Mouse (Mus musculus) brown adipose tissue, adult 24 weeks (tissue): ENCODE data around the gene Cpox. TPM values are rescaled to one million over a fixed set of nuclear protein-coding genes. Genes with fewer than 3 reads are reported as not detected.

Experiments used
- H3K27ac ChIP-seq: fragments of 200-500 bp; replicated peaks from 2 replicates; pipeline ENCODE4 v1.5.1; 2012; ENCODE audit warnings: low read depth, mild to moderate bottlenecking, low read length
- H3K4me1 ChIP-seq: fragments of 200-500 bp; 2 replicates; pipeline ENCODE4 v1.6.1; 2012; ENCODE audit warnings: low read length, mixed read lengths; ENCODE audit not compliant: control insufficient read depth, insufficient read depth, insufficient read length
- H3K4me3 ChIP-seq: fragments of 200-500 bp; 2 replicates; pipeline ENCODE4 v1.5.1; 2012; ENCODE audit warnings: low read depth, mild to moderate bottlenecking, low read length, moderate library complexity; ENCODE audit not compliant: insufficient read depth
- polyA plus RNA-seq: library from polyadenylated mRNA; stranded (reverse); fragments of >200 nt; gene quantifications from 2 replicates; pipeline ENCODE4 v1.2.4, GENCODE M21; 2012; ENCODE audit not compliant: missing spikeins, insufficient read depth, insufficient read length

The Cpox gene
- polyA plus RNA-seq, 1 experiment, result 4.6 TPM

- Histone ChIP-seq H3K4me1 (no peaks in the 10 kb centered on the region), H3K4me3 (peak overlapping the region; percentile 93), H3K27ac (peak overlapping the region; percentile 69)
Measured at GRCm38 (mm10) chr16:58728176-58728671, 58.1 kb downstream of the Cpox start.

GRCm38 (mm10) chr16:58738205-58738604, 68.1 kb downstream of the Cpox start:
- Histone ChIP-seq H3K4me1 (no peaks in the 10 kb centered on the region), H3K4me3 (no peak overlapping the region), H3K27ac (no peak overlapping the region)

GRCm38 (mm10) chr16:58738800-58739199, 68.7 kb downstream of the Cpox start:
- H3K27ac ChIP-seq, result no peak overlapping the region
- no peaks in the 10 kb centered on the region for H3K4me1 ChIP-seq

GRCm38 (mm10) chr16:58740751-58741150, 70.7 kb downstream of the Cpox start:
- Histone ChIP-seq H3K27ac (no peak overlapping the region), H3K4me3 (no peak overlapping the region), H3K4me1 (no peaks in the 10 kb centered on the region)

More at GRCm38 (mm10) chr16:58738800-58739199, 68.7 kb downstream of the Cpox start:
- no peak overlapping the region for H3K4me3 ChIP-seq

GRCm38 (mm10) chr16:58746715-58747114, 76.6 kb downstream of the Cpox start:
- Histone ChIP-seq H3K27ac (no peak overlapping the region), H3K4me3 (no peak overlapping the region)

GRCm38 (mm10) chr16:58751314-58751713, 81.2 kb downstream of the Cpox start:
- Histone ChIP-seq H3K27ac (no peak overlapping the region), H3K4me3 (no peak overlapping the region), H3K4me1 (no peaks in the 10 kb centered on the region)

More at GRCm38 (mm10) chr16:58746715-58747114, 76.6 kb downstream of the Cpox start:
- H3K4me1 ChIP-seq, result no peaks in the 10 kb centered on the region

- no peak overlapping the region for H3K27ac ChIP-seq
- no peak overlapping the region for H3K4me3 ChIP-seq
- H3K4me1 ChIP-seq, result no peaks in the 10 kb centered on the region
Measured at GRCm38 (mm10) chr16:58756191-58756590, 86.1 kb downstream of the Cpox start.

GRCm38 (mm10) chr16:58763076-58763475, 93.0 kb downstream of the Cpox start, which contains the start of gene Olfr172:
TSS of gene Olfr172 (minus strand) at chr16:58763176.
- no peak within 1 kb of the TSS for H3K4me3 ChIP-seq
- no peaks in the 10 kb centered on the region for H3K4me1 ChIP-seq
- H3K27ac ChIP-seq, result no peak within 1 kb of the TSS

Other genes starting within 250 kb of the Cpox start
- 39.7 and 40.3 TPM in 2 replicates for gene St3gal6, start 146.0 kb upstream of the Cpox start, polyA plus RNA-seq
- gene Gm813, start 53.3 kb upstream of the Cpox start, polyA plus RNA-seq, result not detected in 2 replicates
- not detected in 2 replicates for gene E330017A01Rik, start 31.6 kb upstream of the Cpox start, polyA plus RNA-seq
- not detected in 2 replicates for gene Gpr15, start 48.8 kb downstream of the Cpox start, polyA plus RNA-seq
- gene Cldnd1, start 57.6 kb downstream of the Cpox start, polyA plus RNA-seq, result 22.5 and 41.1 TPM in 2 replicates
- not detected in 2 replicates for gene Olfr172, start 92.9 kb downstream of the Cpox start, polyA plus RNA-seq
- not detected in 2 replicates for gene Olfr173, start 130.0 kb downstream of the Cpox start, polyA plus RNA-seq
- not detected in 2 replicates for gene Olfr175-ps1, start 156.5 kb downstream of the Cpox start, polyA plus RNA-seq
- gene Olfr177, start 204.5 kb downstream of the Cpox start, polyA plus RNA-seq, result not detected in 2 replicates
- not detected in 2 replicates for gene Olfr178, start 221.8 kb downstream of the Cpox start, polyA plus RNA-seq